Mouse (Mus musculus) gastrocnemius, postnatal 4 days (tissue): Measurements from ENCODE around the gene Ntrk3. TPM values are rescaled to one million over a fixed set of nuclear protein-coding genes. Genes with fewer than 3 reads are reported as not detected.

Experiments
- DNase-seq, 2 experiments: peaks; one replicate each; pipeline ENCODE4 v3.0.0; 2021 to 2022; ENCODE audit warnings: low spot score in 2 of 2, mixed read lengths in 2 of 2
- total RNA-seq, 2 experiments: library from RNA; stranded (reverse); gene quantifications; 2 replicates each; pipeline ENCODE4 v1.2.3; 2021

Ntrk3 gene
- total RNA-seq, 2 experiments from 2014 or later = 6.0 to 7.6 TPM

DNA sequence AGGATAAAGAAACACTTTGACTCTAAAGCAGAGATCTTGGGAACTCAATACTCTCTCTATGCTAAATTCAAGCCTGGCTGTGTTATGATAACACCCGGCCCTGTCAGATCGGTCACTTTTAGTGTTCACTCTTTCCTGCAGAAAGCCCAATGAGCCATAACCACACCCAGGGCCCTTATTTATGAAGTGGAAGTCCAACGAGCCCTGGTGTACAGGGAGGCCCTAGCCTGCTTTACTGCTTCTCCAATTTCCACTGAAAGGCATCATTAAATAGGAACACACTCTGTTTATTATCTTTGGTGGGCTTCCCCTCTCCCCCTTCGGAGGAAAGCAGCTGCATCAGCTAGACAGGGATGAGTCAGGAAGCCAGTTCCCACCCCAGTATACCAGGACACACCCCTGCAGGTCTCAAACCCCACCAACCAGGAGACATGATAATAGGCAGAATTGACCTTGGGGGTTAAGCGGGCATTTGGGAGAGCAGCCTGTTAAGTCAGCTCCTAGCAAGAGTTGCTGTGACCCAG lies 489.6 kb downstream of the Ntrk3 start:
- no peak for DNase-seq

DNA sequence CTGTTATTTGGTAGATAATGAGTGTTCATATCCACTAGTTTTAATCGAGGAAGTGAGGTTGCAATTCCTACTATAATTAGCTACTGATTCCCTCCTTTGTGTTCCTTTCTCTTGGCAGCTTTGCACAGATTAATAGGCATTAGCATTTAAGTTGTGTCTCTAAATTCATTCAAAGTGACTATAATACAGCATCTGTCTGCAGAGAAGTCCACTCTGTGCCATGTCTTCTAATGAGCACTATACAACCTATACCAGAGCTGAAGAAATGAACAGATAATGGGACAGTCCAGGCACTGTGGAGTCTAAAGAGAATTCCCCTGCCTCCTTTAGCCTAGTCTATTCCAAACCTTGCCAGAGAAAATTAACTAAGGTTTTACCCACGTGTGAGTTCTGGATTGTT lies 498.8 kb downstream of the Ntrk3 start:
- DNase-seq = no peak

DNA sequence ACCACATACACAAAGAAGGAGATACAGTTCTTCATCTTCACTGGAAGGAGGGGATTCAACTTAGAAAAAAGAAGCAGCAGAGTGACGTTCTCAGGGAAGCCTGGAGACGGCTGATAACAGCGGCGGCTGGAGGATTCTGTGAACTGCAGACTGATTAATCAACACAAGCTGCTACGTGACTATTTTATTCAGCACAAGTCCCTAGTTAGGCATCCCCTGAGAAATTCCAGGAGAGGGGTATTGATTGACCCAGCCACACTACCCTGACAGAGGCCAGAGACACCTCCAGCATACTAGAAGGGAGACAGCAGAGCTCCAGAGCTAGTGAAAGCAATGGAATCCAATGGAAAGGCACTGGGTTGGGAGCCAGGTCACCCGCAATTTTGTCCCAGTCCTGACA lies 516.1 kb downstream of the Ntrk3 start:
- DNase-seq = no peak

DNA sequence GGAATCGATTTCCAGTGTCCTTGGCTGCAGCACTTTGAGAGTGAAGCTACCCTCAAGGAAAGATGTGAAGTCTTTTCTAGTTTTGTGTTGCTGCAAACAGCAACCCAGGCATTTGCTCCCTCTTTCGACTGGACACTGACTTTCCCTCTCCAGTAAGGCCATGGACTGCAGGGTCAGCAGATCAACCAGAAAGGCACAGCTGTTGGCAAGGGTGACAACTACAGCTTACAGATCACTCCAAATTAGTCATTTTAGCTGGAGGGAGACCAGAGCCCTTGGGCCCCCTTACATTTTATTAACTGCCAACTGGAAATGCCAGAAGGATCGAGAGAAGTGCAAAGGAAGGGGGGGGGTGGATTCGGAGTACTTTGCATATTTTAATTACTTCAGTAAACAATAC lies 516.9 kb downstream of the Ntrk3 start:
- DNase-seq = no peak

DNA sequence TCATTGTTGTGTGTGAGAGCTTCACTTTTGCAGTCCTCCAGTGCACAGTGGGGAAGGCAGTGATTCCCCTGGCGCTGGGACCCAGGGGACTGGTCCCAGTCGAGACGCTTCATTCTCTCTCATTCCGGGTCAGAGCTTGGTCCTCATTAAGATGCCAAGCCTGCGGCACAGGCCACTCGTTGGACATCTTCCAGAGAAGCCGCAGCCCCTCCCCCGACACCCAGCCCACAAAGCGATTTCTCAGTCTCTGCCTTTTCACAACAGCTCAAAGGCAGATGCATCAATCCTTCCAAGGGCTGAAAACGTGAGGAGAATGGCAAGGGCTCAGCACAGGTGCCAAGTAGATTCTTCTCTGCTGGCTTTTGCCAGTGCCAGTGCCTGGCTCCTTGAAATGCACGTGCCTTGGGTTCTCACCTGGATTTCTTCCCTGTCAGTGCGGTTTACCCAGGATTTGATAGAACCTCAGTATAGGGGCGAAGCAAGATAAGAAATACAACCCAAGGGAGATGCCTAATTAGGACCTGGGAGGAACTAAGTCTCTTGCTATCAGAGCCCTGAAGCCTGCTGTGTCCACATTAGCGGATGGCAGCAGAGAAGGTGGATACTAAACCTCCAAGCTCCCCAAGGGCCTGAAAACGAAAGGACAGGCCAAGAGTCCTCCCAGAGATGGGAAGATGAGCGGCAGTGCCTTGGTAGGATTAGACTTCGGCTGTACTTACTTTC lies 546.7 kb downstream of the Ntrk3 start:
- no peak for DNase-seq

DNA sequence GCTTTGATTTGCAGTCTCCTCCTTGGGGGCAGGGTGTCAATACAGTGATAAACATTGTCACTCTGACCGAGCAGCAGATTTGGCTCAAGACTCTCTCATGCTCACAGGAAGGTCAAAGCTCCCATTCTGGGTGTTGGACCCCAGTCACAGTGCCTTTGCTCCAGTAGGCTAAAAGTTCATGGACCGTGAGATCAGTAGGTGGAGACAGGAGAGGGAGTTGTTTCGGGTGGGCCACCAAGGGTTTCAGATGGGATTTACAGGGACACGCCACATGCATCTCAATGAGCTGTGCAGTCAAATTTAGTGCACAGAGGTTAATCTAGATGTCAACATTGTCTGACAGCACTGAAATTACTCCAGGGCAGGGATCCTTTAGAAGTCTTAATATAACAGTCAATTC lies 552.2 kb downstream of the Ntrk3 start:
- no peak for DNase-seq

GRCm38 (mm10) chr7:78183396-78183795 lies 554.4 kb downstream of the Ntrk3 start:
- DNase-seq = no peak

DNA sequence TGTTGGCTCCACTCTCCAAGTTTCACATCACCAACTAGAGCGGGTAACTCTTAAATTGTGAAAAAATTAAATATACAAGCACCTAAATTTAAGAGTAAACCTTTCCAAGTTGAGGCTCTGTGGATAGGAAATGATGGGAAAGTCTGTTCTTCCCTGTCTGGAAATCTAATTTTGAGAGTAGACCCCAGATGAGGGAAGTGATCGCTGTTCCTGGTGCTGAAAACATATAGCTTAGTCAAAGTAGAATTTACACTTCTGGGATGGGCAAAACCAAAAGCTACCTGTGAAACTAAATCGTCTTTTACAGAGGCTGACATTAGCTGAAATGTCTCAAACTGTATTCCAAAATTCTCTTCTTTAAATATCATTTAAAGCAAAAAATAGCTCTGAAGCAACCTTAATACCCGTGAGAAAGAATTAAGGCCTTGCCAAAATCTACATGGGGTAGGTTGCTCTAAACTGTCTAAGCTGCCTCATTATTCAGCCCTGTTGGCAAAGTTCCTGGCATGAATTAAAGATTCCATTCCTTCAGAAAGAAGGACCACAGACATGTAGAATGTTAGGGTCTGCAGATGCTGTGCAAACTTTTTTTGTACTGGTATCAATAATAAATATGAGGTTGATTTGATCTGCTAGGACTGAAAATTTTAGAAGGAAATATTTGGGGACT lies 557.7 kb downstream of the Ntrk3 start:
- DNase-seq = no peak

- no peak for DNase-seq
Measured at GRCm38 (mm10) chr7:78172267-78172955, 565.4 kb downstream of the Ntrk3 start.

DNA sequence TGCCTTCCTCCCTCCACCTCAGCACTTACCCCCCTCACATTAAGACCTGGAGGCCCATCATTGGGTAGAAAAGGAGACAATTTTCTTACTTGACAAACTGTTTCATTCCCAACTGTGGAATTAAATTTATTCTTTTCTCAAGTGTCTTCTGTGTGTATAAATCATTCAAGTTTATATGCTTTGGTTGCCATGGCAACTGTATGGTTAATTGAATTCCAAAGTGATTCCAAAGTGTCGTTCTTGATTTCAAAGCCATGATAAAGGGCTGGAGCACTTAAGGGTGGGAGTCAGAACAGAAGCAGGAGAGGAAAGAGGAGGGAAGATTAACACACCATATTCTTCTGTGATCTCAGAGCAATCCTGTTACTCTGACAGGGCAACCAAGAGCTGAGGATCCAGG lies 572.3 kb downstream of the Ntrk3 start:
- no peak for DNase-seq

DNA sequence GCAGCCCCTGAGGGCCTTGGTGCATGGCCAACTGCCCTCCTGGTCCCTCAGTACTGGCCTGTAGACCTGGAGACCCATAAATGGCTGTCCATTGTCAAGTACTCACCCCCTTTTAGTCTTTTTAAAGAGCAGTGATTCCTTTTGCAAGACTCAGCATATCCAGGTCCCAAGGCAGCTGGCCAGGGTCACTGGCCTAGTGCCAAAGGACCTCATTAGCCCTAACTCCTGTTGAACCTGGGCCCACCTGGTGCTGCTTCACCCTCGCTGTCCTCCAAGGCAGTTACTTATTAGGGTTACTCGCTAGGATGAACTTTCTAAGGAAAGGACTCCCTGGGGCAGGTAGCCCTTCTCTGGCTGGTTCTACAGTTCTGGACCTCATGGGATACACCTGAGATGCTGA lies 579.9 kb downstream of the Ntrk3 start:
- DNase-seq = no peak

DNA sequence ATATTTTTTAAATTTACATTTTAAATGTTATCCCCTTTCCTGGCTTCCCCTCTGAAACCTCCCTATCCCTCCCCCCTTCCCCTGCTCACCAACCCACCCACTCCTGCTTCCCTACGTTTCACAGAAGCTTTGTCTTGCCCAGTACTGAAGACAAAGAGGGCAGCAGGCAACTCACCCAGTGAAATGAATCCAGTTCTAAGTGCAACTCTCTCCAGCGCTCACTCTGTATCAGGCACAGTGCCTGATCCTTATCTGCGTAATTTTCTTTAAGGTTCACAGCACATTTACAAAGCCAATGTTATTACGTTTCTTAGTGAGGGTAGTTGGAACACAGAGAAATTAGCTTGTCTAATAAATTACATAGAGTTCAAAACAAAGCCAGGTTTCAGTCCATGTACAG lies 592.6 kb downstream of the Ntrk3 start:
- DNase-seq = no peak

- DNase-seq = no peak
Measured at GRCm38 (mm10) chr7:78144849-78145248, 593.0 kb downstream of the Ntrk3 start.

- DNase-seq = no peak
Measured at GRCm38 (mm10) chr7:78129966-78130365, 607.8 kb downstream of the Ntrk3 start.

Other genes with a start within 250 kb of the Ntrk3 start
- gene Mrps11, start 45.1 kb upstream of the Ntrk3 start, total RNA-seq = 10 to 100 TPM; 29.7 to 32.6 TPM
- 10 to 100 TPM; 35.7 to 35.9 TPM for gene Mrpl46, start 45.5 kb upstream of the Ntrk3 start, total RNA-seq
- 1 to 10 TPM; 9.0 TPM for gene Det1, start 109.3 kb upstream of the Ntrk3 start, total RNA-seq
- 10 to 100 TPM; 20.5 to 20.6 TPM for gene Aen, start 157.8 kb upstream of the Ntrk3 start, total RNA-seq
- gene Isg20, start 175.4 kb upstream of the Ntrk3 start, total RNA-seq = 1 to 10 TPM in 1 of 2 experiments, under 1 TPM in 1; 0.47 to 1.4 TPM